Mouse (Mus musculus) lung, postnatal 0 days (tissue): ENCODE measurements around the gene Ccdc27. TPM values are rescaled to one million over a fixed set of nuclear protein-coding genes. Genes with fewer than 3 reads are reported as not detected.

Source experiments
- ATAC-seq: fragments of 200-750 bp; cut with Nextera tagmentation; 2 replicates; pipeline ENCODE4 v1.8.0; 2017; ENCODE audit warnings: moderate library complexity
- DNase-seq: peaks from one replicate; pipeline ENCODE4 v3.0.0-alpha.2; 2016; ENCODE audit warnings: low spot score
- H3K27ac ChIP-seq: fragments of 300-500 bp; sonication (generic); 2 replicates; pipeline ENCODE4 v1.5.1; 2014; ENCODE audit warnings: antibody characterized with exemption, mild to moderate bottlenecking, low read length, mixed read lengths
- H3K27me3 ChIP-seq: fragments of 300-500 bp; sonication (generic); replicated peaks from 2 replicates; pipeline ENCODE4 v1.6.1; 2014; ENCODE audit warnings: low read length, mixed read lengths; ENCODE audit not compliant: insufficient read depth
- H3K36me3 ChIP-seq: fragments of 300-500 bp; sonication (generic); 2 replicates; pipeline ENCODE4 v1.6.1; 2014; ENCODE audit warnings: low read length, mixed read lengths; ENCODE audit not compliant: insufficient read depth
- H3K4me1 ChIP-seq: fragments of 300-500 bp; sonication (generic); 2 replicates; pipeline ENCODE4 v1.6.1; 2014; ENCODE audit warnings: antibody characterized with exemption, low read depth, low read length, mixed read lengths; ENCODE audit not compliant: insufficient read depth
- H3K4me2 ChIP-seq: fragments of 300-500 bp; sonication (generic); replicated peaks from 2 replicates; pipeline ENCODE4 v1.6.1; 2014; ENCODE audit warnings: low read depth, mild to moderate bottlenecking, low read length, moderate library complexity, mixed read lengths
- H3K4me3 ChIP-seq: fragments of 300-500 bp; sonication (generic); 2 replicates; pipeline ENCODE4 v1.5.1; 2014; ENCODE audit warnings: low read depth, low read length
- H3K9ac ChIP-seq: fragments of 300-500 bp; sonication (generic); replicated peaks from 2 replicates; pipeline ENCODE4 v1.6.1; 2014; ENCODE audit warnings: low read depth, mild to moderate bottlenecking
- H3K9me3 ChIP-seq: fragments of 300-500 bp; sonication (generic); 2 replicates; pipeline ENCODE4 v1.6.1; 2016; ENCODE audit warnings: low read length, mixed read lengths
- CTCF ChIP-seq: IDR thresholded peaks from 2 replicates; pipeline ENCODE4 v1.5.1; 2016; ENCODE audit warnings: antibody characterized with exemption, mild to moderate bottlenecking
- EP300 ChIP-seq: IDR thresholded peaks from 2 replicates; pipeline ENCODE4 v1.6.1; 2016; ENCODE audit warnings: antibody characterized with exemption, mild to moderate bottlenecking, control low read depth
- WGBS: fragments of 180-500 bp; shearing (Covaris S2); extraction: QIAGEN DNeasy Blood & Tissue Kit; methylation state at CpG from one replicate; pipeline ENCODE4 v1.1.7; 2014; 5-methylcytosine and 5-hydroxymethylcytosine counted together
- polyA plus RNA-seq: library from polyadenylated mRNA; unstranded; fragments of >200 nt; fragmentation: Nextera tagmentation; extraction: Ambion mirVana; gene quantifications from 2 replicates; pipeline ENCODE4 v1.2.1, GENCODE M21; 2015

The Ccdc27 gene
- polyA plus RNA-seq, 1 experiment from 2014 or later, result not detected

GRCm38 (mm10) chr4:153993505-153993904 lies 49.0 kb downstream of the Ccdc27 start:
- no peaks in the 10 kb centered on the region for H3K27me3 ChIP-seq
- WGBS, result 91% methylated on average over 8 of the region's 8 CpGs

GRCm38 (mm10) chr4:153992715-153993114 lies 49.8 kb downstream of the Ccdc27 start:
- no peak for ATAC-seq
- no peak overlapping the region for H3K9ac ChIP-seq
- no peaks in the 10 kb centered on the region for H3K9me3 ChIP-seq
- no peak for TF ChIP-seq CTCF
- TF ChIP-seq EP300, result no peak
- H3K4me3 ChIP-seq, result no peak overlapping the region
- H3K36me3 ChIP-seq, result peaks cover 39% of the 10 kb centered on the region
- WGBS, result 85% methylated on average over 10 of the region's 10 CpGs
- no peaks in the 10 kb centered on the region for H3K27me3 ChIP-seq
- H3K27ac ChIP-seq, result no peak overlapping the region
- H3K4me2 ChIP-seq, result no peak overlapping the region
- DNase-seq, result no peak
- H3K4me1 ChIP-seq, result no peaks in the 10 kb centered on the region

More at GRCm38 (mm10) chr4:153993505-153993904, 49.0 kb downstream of the Ccdc27 start:
- H3K36me3 ChIP-seq, result peaks cover 44% of the 10 kb centered on the region
- H3K9me3 ChIP-seq, result no peaks in the 10 kb centered on the region
- ATAC-seq (no peak), DNase-seq (no peak)
- H3K4me1 ChIP-seq, result no peaks in the 10 kb centered on the region
- TF ChIP-seq CTCF (no peak), EP300 (no peak)
- H3K4me3 ChIP-seq, result no peak overlapping the region
- no peak overlapping the region for H3K27ac ChIP-seq
- no peak overlapping the region for H3K4me2 ChIP-seq
- H3K9ac ChIP-seq, result no peak overlapping the region

GRCm38 (mm10) chr4:153980470-153980869 lies 62.0 kb downstream of the Ccdc27 start:
- ATAC-seq (no peak), DNase-seq (no peak)
- H3K9ac ChIP-seq, result no peak overlapping the region
- 94% methylated on average over 11 of the region's 11 CpGs for WGBS
- no peak for TF ChIP-seq EP300
- no peak for TF ChIP-seq CTCF
- no peaks in the 10 kb centered on the region for H3K9me3 ChIP-seq
- H3K4me1 ChIP-seq, result peaks cover 5% of the 10 kb centered on the region; the same call in 1 of the 2 replicates
- H3K36me3 ChIP-seq, result peaks cover 29% of the 10 kb centered on the region
- H3K27me3 ChIP-seq, result no peaks in the 10 kb centered on the region
- no peak overlapping the region for H3K4me2 ChIP-seq
- no peak overlapping the region for H3K4me3 ChIP-seq
- no peak overlapping the region for H3K27ac ChIP-seq

- Histone ChIP-seq H3K27ac (no peak overlapping the region), H3K36me3 (peaks cover 17% of the 10 kb centered on the region), H3K27me3 (no peaks in the 10 kb centered on the region), H3K4me3 (no peak overlapping the region), H3K9me3 (no peaks in the 10 kb centered on the region), H3K9ac (no peak overlapping the region), H3K4me2 (no peak overlapping the region), H3K4me1 (peaks cover 5% of the 10 kb centered on the region; the same call in 1 of the 2 replicates)
- no peak for TF ChIP-seq CTCF
- no peak for TF ChIP-seq EP300
- DNase-seq (no peak), ATAC-seq (no peak)
- 85% methylated on average over 10 of the region's 10 CpGs for WGBS
Observed at GRCm38 (mm10) chr4:153979243-153979642, 63.2 kb downstream of the Ccdc27 start.

Other genes starting within 250 kb of the Ccdc27 start
- 57.6 and 61.5 TPM in 2 replicates for gene A430005L14Rik, start 85.4 kb downstream of the Ccdc27 start, polyA plus RNA-seq
- 8.1 and 8.6 TPM in 2 replicates for gene Dffb, start 67.6 kb downstream of the Ccdc27 start, polyA plus RNA-seq
- 9.6 and 10.1 TPM in 2 replicates for gene Cep104, start 67.5 kb downstream of the Ccdc27 start, polyA plus RNA-seq
- 15.2 and 15.4 TPM in 2 replicates for gene Lrrc47, start 30.9 kb downstream of the Ccdc27 start, polyA plus RNA-seq
- gene Smim1, start 16.4 kb downstream of the Ccdc27 start, polyA plus RNA-seq, result 57.9 and 59.4 TPM in 2 replicates
- gene Trp73, start 97.5 kb upstream of the Ccdc27 start, polyA plus RNA-seq, result 1.8 and 2.6 TPM in 2 replicates
- gene Wrap73, start 99.7 kb upstream of the Ccdc27 start, polyA plus RNA-seq, result 19.8 and 21.6 TPM in 2 replicates
- 249 and 268 TPM in 2 replicates for gene Tprgl, start 118.0 kb upstream of the Ccdc27 start, polyA plus RNA-seq
- 24.1 and 25.5 TPM in 2 replicates for gene Megf6, start 128.1 kb upstream of the Ccdc27 start, polyA plus RNA-seq